Mouse (Mus musculus) midbrain, embryonic 16.5 days (tissue): ENCODE data around the gene Abcg1. TPM values are rescaled to one million over a fixed set of nuclear protein-coding genes. Genes with fewer than 3 reads are reported as not detected.

Experiments
- ATAC-seq: fragments of 200-750 bp; cut with Nextera tagmentation; 2 replicates; pipeline ENCODE4 v1.8.0; 2017; ENCODE audit warnings: moderate TSS enrichment
- H3K27ac ChIP-seq: fragments of 300-500 bp; sonication (generic); 2 replicates; pipeline ENCODE4 v1.5.1; 2014; ENCODE audit warnings: mild to moderate bottlenecking, low read length, mixed read lengths
- H3K27me3 ChIP-seq: fragments of 300-500 bp; sonication (generic); 2 replicates; pipeline ENCODE4 v1.6.1; 2014; ENCODE audit warnings: low read depth, low read length, mixed read lengths; ENCODE audit not compliant: control insufficient read depth, insufficient read depth
- H3K36me3 ChIP-seq: fragments of 300-500 bp; sonication (generic); 2 replicates; pipeline ENCODE4 v1.6.1; 2014; ENCODE audit warnings: mild to moderate bottlenecking, low read length, moderate library complexity, mixed read lengths; ENCODE audit not compliant: control insufficient read depth, insufficient read depth
- H3K4me1 ChIP-seq: fragments of 300-500 bp; sonication (generic); 2 replicates; pipeline ENCODE4 v1.6.1; 2014; ENCODE audit warnings: mild to moderate bottlenecking, low read length, mixed read lengths; ENCODE audit not compliant: control insufficient read depth, insufficient read depth
- H3K4me2 ChIP-seq: fragments of 300-500 bp; sonication (generic); 2 replicates; pipeline ENCODE4 v1.6.1; 2014; ENCODE audit warnings: mild to moderate bottlenecking, low read length, mixed read lengths
- H3K4me3 ChIP-seq: fragments of 300-500 bp; sonication (generic); 2 replicates; pipeline ENCODE4 v1.5.1; 2014; ENCODE audit warnings: low read depth, mild to moderate bottlenecking, low read length, moderate library complexity, mixed read lengths
- H3K9ac ChIP-seq: fragments of 300-500 bp; sonication (generic); 2 replicates; pipeline ENCODE4 v1.6.1; 2014; ENCODE audit warnings: low read depth, low read length, mixed read lengths
- H3K9me3 ChIP-seq: fragments of 300-500 bp; sonication (generic); replicated peaks from 2 replicates; pipeline ENCODE4 v1.6.1; 2014; ENCODE audit warnings: mild to moderate bottlenecking, low read length, mixed read lengths; ENCODE audit not compliant: control insufficient read depth, poor library complexity, severe bottlenecking
- WGBS: fragments of 180-500 bp; shearing (Covaris S2); extraction: QIAGEN DNeasy Blood & Tissue Kit; methylation state at CpG from one replicate; pipeline ENCODE4 v1.1.7; 2014; 5-methylcytosine and 5-hydroxymethylcytosine counted together
- polyA plus RNA-seq: library from polyadenylated mRNA; unstranded; fragments of >200 nt; fragmentation: Nextera tagmentation; extraction: Ambion mirVana; gene quantifications from 2 replicates; pipeline ENCODE4 v1.2.1, GENCODE M21; 2015

Abcg1 gene
- polyA plus RNA-seq, 1 experiment from 2014 or later: 24.3 TPM

DNA sequence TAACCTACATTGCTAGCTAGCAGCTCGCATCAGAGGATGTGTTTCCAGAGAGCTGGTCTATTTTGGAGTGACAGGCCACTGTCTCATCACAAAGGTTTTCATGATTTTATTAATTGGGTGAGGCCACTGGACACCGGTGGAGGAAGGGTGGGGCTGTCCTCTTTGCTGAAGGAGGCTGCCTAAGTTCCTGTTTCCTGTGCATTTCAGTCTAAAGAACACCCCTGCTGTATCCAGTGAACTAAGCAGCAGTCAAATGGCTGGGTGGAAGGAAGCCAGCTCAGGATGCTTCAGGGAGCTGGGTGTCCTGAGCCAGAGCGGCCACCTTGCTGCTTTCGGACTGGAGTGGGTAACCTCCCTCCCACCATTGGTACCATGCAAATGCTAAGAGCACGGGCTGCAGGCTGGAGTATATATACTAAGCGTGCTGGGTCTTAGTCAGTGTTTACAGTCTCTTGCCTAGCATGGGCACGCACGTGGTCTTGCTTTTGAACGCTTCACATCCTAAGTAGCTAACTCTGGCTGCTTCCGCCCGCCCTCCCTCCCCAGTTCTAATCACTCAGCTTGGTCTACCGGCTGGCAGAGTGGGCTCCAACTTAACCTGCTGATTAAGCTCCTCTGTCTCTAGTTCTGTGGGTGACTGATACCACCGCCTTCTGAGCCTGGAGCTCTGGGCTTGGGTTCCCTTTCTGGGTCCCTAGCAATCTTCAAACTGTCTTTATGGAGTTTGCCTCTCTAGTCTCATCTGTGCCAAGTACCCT is 3.3 kb downstream of the Abcg1 start:
- peak overlapping the region; percentile 66 for H3K4me2 ChIP-seq
- H3K27me3 ChIP-seq: no peaks in the 10 kb centered on the region
- WGBS: 56% methylated on average over 13 of the region's 13 CpGs
- H3K4me1 ChIP-seq: peaks cover 30% of the 10 kb centered on the region
- H3K9ac ChIP-seq: peak overlapping the region; percentile 14; the same call in 1 of the 2 replicates
- H3K27ac ChIP-seq: no peak overlapping the region
- H3K9me3 ChIP-seq: no peaks in the 10 kb centered on the region
- H3K4me3 ChIP-seq: no peak overlapping the region
- H3K36me3 ChIP-seq: peaks cover 6% of the 10 kb centered on the region; the same call in 1 of the 2 replicates
- ATAC-seq: no peak

GRCm38 (mm10) chr17:31061346-31062095 is 4.0 kb downstream of the Abcg1 start:
- H3K27ac ChIP-seq: no peak overlapping the region
- H3K4me2 ChIP-seq: no peak overlapping the region
- 73% methylated on average over 3 of the region's 3 CpGs for WGBS
- H3K9me3 ChIP-seq: no peaks in the 10 kb centered on the region
- no peak for ATAC-seq
- peaks cover 30% of the 10 kb centered on the region for H3K4me1 ChIP-seq
- H3K36me3 ChIP-seq: peaks cover 7% of the 10 kb centered on the region; the same call in 1 of the 2 replicates
- no peak overlapping the region for H3K9ac ChIP-seq
- H3K27me3 ChIP-seq: no peaks in the 10 kb centered on the region
- H3K4me3 ChIP-seq: no peak overlapping the region

- no peak overlapping the region for H3K4me3 ChIP-seq
- no peaks in the 10 kb centered on the region for H3K27me3 ChIP-seq
- no peaks in the 10 kb centered on the region for H3K9me3 ChIP-seq
- ATAC-seq: no peak
- WGBS: 86% methylated on average over 6 of the region's 6 CpGs
- peaks cover 11% of the 10 kb centered on the region for H3K4me1 ChIP-seq
- H3K4me2 ChIP-seq: no peak overlapping the region
- no peak overlapping the region for H3K9ac ChIP-seq
- H3K27ac ChIP-seq: no peak overlapping the region
- peaks cover 14% of the 10 kb centered on the region; the same call in 1 of the 2 replicates for H3K36me3 ChIP-seq
Observed at GRCm38 (mm10) chr17:31066058-31066457, 8.6 kb downstream of the Abcg1 start.

DNA sequence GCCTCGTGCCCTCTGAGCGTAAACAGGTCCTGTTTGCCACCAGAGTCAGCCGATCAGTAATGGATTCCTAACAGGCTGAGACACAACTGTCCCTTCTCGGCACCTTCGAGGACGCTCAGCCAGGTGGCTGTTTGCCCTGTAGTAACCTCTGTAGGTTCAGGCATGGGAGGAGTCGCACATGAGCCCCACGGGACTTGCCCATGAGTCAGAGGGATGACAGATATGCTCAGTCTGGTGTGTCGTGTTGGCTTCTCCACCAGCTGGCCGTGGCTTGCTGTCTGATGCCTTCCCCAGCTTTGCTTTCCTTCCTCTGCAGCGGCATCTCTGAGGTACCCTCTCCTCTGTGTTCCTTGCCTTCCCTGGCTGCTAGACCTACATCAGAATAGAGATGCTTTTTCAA is 9.6 kb downstream of the Abcg1 start:
- no peaks in the 10 kb centered on the region for H3K27me3 ChIP-seq
- WGBS: 84% methylated on average over 11 of the region's 11 CpGs
- H3K4me1 ChIP-seq: peaks cover 16% of the 10 kb centered on the region
- H3K4me3 ChIP-seq: no peak overlapping the region
- peaks cover 14% of the 10 kb centered on the region; the same call in 1 of the 2 replicates for H3K36me3 ChIP-seq
- no peak for ATAC-seq
- H3K9me3 ChIP-seq: no peaks in the 10 kb centered on the region
- H3K9ac ChIP-seq: no peak overlapping the region
- H3K27ac ChIP-seq: no peak overlapping the region
- H3K4me2 ChIP-seq: no peak overlapping the region

GRCm38 (mm10) chr17:31069121-31069520 is 11.6 kb downstream of the Abcg1 start:
- ATAC-seq: no peak
- Histone ChIP-seq H3K4me3 (no peak overlapping the region), H3K4me2 (no peak overlapping the region), H3K27me3 (no peaks in the 10 kb centered on the region), H3K36me3 (peaks cover 14% of the 10 kb centered on the region; the same call in 1 of the 2 replicates), H3K27ac (no peak overlapping the region), H3K9ac (no peak overlapping the region), H3K9me3 (no peaks in the 10 kb centered on the region), H3K4me1 (peaks cover 36% of the 10 kb centered on the region)
- WGBS: 70% methylated on average over 6 of the region's 6 CpGs

DNA sequence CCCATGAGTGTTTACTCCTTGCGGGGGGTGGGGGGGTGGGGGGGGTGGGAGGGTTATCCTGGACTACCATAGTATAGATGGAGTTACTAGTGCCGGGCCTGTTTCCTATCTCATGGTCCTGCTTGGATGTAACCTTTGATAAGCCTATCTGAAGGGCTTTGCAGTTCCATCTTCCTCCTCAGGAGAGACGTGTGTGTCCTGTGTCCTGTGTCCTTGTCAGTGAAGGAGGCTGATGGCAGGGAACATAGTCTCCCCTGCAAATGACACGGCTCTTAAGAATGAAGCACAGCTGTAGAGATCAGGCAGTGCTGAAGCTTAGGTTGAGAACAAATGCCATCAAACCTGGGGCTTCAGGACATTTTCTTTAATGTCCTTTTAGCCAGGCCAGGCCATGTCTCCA is 12.4 kb downstream of the Abcg1 start:
- H3K4me3 ChIP-seq: no peak overlapping the region
- no peak overlapping the region for H3K27ac ChIP-seq
- H3K27me3 ChIP-seq: no peaks in the 10 kb centered on the region
- no peak for ATAC-seq
- no peak overlapping the region for H3K4me2 ChIP-seq
- 86% methylated on average over 4 of the region's 4 CpGs for WGBS
- peaks cover 42% of the 10 kb centered on the region for H3K4me1 ChIP-seq
- H3K36me3 ChIP-seq: peaks cover 10% of the 10 kb centered on the region; the same call in 1 of the 2 replicates
- no peak overlapping the region for H3K9ac ChIP-seq
- no peaks in the 10 kb centered on the region for H3K9me3 ChIP-seq

DNA sequence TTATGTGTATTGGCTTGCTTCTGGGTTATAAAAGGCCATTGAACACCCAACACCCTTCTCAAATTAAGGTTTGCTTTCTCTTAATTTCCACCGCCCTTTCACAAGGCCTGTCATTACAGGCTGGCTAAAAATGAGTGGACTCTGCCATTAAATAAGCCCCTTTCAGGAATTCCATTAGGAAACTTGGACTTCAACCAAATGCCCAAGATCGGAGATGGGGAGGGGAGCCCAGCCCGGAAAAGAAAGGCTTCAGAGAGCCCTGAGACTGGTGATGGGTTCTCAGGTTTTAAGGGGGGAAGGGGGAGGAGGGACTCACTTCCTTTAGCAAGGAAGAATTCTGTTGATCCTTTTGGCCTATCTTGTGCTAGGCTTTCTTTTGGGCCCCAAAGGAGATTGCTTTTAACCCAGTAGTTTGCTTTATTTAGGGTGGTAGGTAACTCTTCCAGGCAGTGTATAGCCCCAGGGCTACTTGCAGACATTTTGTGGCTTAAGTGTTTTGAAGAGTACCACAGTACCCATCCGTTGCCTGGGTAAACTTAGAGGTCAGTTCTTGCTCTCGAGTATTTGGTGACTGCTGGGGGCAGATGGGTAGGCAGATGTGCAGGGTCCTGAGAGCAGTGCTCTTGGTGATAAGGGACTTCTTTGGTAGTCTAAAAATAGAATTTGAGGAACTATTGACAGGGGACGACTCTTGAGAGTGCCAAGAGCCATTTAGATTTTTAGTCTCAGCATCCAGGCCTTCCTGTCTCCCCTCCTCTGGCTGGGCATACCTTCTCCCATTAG is 13.1 kb downstream of the Abcg1 start:
- no peak overlapping the region for H3K4me3 ChIP-seq
- H3K27ac ChIP-seq: no peak overlapping the region
- H3K9me3 ChIP-seq: no peaks in the 10 kb centered on the region
- H3K4me1 ChIP-seq: peaks cover 42% of the 10 kb centered on the region
- no peaks in the 10 kb centered on the region for H3K27me3 ChIP-seq
- no peak overlapping the region for H3K4me2 ChIP-seq
- ATAC-seq: no peak
- WGBS: 46% methylated on average over 6 of the region's 6 CpGs
- no peak overlapping the region for H3K9ac ChIP-seq
- H3K36me3 ChIP-seq: peaks cover 9% of the 10 kb centered on the region; the same call in 1 of the 2 replicates

- H3K9ac ChIP-seq: peak overlapping the region; percentile 28
- peaks cover 7% of the 10 kb centered on the region; the same call in 1 of the 2 replicates for H3K36me3 ChIP-seq
- H3K4me1 ChIP-seq: peaks cover 42% of the 10 kb centered on the region
- H3K27ac ChIP-seq: peak overlapping the region; percentile 27; the same call in 1 of the 2 replicates
- H3K27me3 ChIP-seq: no peaks in the 10 kb centered on the region
- H3K4me2 ChIP-seq: no peak overlapping the region
- no peak for ATAC-seq
- no peaks in the 10 kb centered on the region for H3K9me3 ChIP-seq
- no peak overlapping the region for H3K4me3 ChIP-seq
- 44% methylated on average over 18 of the region's 18 CpGs for WGBS
Observed at GRCm38 (mm10) chr17:31071421-31072301, 14.2 kb downstream of the Abcg1 start.
